Mouse (Mus musculus) spleen, postnatal 10 days (tissue): Measurements from ENCODE around the gene Acod1.

ENCODE experiments used
- DNase-seq, 2 experiments: peaks; one replicate each; pipeline ENCODE4 v3.0.0; 2021 to 2022; ENCODE audit warnings: low spot score in 2 of 2

Gene Acod1

GRCm38 (mm10) chr14:103102246-103102645, 55.5 kb downstream of the Acod1 start:
- no peak for DNase-seq

GRCm38 (mm10) chr14:103102731-103103335, 56.1 kb downstream of the Acod1 start:
- no peak for DNase-seq
